Mouse (Mus musculus): ENCODE measurements around the gene Aanat. TPM values are rescaled to one million over a fixed set of nuclear protein-coding genes. Genes with fewer than 3 reads are reported as not detected.
A peak's percentile ranks its signal among the peaks of the same experiment; 100 is the strongest.

The Aanat gene
- polyA plus RNA-seq, 1 experiment from 2014 or later: not detected

DNA sequence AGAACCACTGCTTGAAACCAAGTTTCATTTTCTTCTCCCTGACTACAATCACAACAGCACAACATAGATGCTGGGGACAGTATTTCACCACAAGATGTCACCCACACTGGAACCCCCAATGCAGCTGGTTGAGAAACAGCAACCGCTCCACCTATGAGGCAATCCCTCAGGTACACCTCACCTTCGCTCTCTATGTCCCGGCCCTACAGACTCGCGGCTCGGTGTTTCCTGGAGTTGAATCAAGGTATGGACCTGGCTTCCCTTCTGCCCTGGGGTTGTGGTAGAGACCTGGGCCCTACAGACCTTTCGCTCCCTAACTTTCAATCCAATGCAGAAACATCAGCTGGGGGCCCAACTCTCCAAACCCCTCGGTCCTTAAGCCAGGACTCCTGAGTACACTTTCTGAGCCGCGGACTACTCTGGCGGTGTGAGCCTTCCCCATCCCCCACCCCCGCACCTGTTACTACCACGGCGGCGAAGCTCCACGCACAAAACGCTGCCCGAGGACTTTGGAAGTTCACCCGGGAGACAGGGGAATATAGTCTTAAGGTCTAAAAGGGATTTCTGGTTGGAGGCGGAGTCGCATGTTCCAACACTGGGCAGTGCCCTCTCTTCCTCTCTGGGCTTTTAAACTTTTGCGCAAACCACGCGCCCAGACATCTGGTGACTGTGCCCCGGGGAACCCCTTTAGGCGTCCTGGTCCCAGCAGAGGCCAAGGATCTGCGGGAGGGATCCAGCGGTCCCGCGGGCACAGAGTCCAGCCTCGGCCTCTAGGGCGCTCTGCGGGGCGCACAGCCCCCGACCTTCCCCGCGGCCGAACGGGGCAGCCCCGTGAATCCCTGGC, 37.3 kb downstream of the Aanat start:
- Histone ChIP-seq H3K9ac (ENCODE audit: low read depth, low read length) (peak overlapping the region; percentile 83), H3K27ac (peak overlapping the region; percentile 64), H3K4me1 (replicated peaks; ENCODE audit: insufficient read depth, low read length) (peaks cover 41% of the 10 kb centered on the region), H3K27me3 (ENCODE audit: insufficient read depth, low read length) (no peaks in the 10 kb centered on the region), H3K9me3 (replicated peaks; ENCODE audit: low read length) (no peaks in the 10 kb centered on the region), H3K4me2 (ENCODE audit: low read length) (peak overlapping the region; percentile 95), H3K4me3 (replicated peaks; ENCODE audit: low read depth, low read length) (peak overlapping the region; percentile 81), H3K36me3 (ENCODE audit: insufficient read depth, low read length) (no peaks in the 10 kb centered on the region)
- ATAC-seq (replicated peaks; ENCODE audit: low FRiP score, low read depth): peak; percentile 22; the same call in 1 of the 2 replicates
- WGBS: 8% methylated on average over 40 of the region's 40 CpGs
- TF ChIP-seq CTCF (IDR thresholded peaks at IDR 0.05; ENCODE audit: low read depth): no peak; the same call in none of the 2 replicates
- DNase-seq (ENCODE audit: low spot score): no peak

DNA sequence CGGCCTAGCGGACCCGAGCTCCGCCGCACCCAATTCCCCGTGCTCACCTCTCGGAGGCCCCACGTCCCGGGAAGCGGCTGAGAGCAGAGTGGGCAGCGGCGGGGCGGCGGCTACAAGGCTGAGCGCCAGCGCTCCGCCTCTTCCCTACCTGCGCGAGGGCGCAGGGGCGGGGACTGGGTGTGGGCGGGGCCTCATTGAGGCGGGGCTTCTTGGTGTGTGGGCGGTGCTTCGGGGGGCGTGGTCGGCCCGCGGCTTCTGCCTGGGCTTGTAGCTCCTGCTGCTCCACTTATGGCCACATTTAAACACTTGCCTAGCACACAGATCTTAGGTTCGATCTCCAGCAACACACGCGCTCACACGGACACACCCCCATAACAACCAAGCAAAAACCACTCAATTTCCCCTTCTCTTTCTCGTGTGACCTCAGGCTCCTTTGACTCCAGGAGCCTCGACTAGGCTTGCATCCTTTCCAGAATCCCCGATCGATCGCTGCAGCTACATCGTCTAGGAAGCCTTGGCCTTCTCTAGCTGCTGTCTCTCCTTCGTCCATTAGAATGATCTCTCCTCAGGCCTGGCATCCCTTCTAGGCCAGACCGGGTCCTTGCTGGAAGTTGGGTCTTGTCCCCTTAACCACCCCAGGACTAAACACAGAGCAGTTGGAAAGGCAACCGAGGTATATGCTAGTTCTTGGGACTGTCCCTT, 38.0 kb downstream of the Aanat start:
- Histone ChIP-seq H3K36me3 (ENCODE audit: insufficient read depth, low read length) (no peaks in the 10 kb centered on the region), H3K4me2 (ENCODE audit: low read length) (peak overlapping the region; percentile 95), H3K27ac (peak overlapping the region; percentile 64), H3K27me3 (ENCODE audit: insufficient read depth, low read length) (no peaks in the 10 kb centered on the region), H3K9me3 (replicated peaks; ENCODE audit: low read length) (no peaks in the 10 kb centered on the region), H3K9ac (ENCODE audit: low read depth, low read length) (peak overlapping the region; percentile 83), H3K4me3 (replicated peaks; ENCODE audit: low read depth, low read length) (peak overlapping the region; percentile 81), H3K4me1 (replicated peaks; ENCODE audit: insufficient read depth, low read length) (peaks cover 36% of the 10 kb centered on the region)
- WGBS: 14% methylated on average over 36 of the region's 42 CpGs
- no peak for TF ChIP-seq CTCF (IDR thresholded peaks at IDR 0.05; ENCODE audit: low read depth)
- ATAC-seq (replicated peaks; ENCODE audit: low FRiP score, low read depth): peak; percentile 40
- DNase-seq (ENCODE audit: low spot score): peak; percentile 70

DNA sequence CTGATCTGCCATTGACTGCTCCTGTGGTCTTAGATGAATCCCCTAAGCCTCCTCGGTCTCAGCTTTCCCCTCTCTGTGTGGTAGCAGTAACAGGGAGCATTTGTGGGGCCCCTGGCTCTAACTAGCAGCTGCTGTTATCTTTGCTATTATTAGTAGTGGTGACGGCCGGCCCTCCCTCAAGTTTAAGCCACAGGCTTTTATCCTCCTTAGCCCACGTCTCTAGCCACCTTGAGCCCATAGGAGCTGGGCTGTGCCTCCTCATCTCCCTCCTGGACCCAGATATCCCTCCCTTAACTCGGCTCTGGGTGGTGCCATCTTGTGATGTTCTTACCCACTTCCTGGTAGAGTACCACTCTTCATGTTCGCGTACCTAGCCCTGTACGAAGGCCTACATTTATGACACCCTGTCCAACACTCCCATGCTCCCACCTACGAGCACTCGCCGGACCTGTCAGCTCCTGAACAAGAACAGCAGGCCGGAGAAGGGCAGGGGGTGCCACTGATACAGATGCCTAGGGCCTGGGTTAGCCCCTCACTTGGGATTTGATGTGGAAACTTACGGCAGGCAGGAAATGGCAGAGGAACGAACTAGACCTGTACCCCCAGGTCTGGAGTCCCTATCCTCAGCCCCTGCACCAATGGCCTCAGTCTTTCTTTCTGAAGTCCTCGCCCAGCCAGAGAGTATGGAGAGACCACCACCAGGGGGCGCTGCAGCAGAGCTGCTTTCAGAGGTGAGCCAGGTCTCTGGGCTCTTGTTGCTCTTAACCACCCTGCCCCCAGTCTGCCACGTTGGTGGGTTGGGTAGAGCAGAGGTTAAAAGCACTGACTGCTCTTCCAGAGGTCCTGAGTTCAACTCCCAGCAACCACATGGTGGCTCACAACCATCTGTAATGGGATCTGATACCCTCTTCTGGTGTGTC, 39.1 kb downstream of the Aanat start:
- Histone ChIP-seq H3K27ac (no peak overlapping the region), H3K9me3 (replicated peaks; ENCODE audit: low read length) (no peaks in the 10 kb centered on the region), H3K4me3 (replicated peaks; ENCODE audit: low read depth, low read length) (no peak overlapping the region), H3K4me1 (replicated peaks; ENCODE audit: insufficient read depth, low read length) (peaks cover 29% of the 10 kb centered on the region), H3K36me3 (ENCODE audit: insufficient read depth, low read length) (no peaks in the 10 kb centered on the region), H3K4me2 (ENCODE audit: low read length) (no peak overlapping the region), H3K27me3 (ENCODE audit: insufficient read depth, low read length) (no peaks in the 10 kb centered on the region), H3K9ac (ENCODE audit: low read depth, low read length) (no peak overlapping the region)
- 81% methylated on average over 17 of the region's 17 CpGs for WGBS
- peak; percentile 71 for TF ChIP-seq CTCF (IDR thresholded peaks at IDR 0.05; ENCODE audit: low read depth)
- no peak for DNase-seq (ENCODE audit: low spot score)
- no peak for ATAC-seq (replicated peaks; ENCODE audit: low FRiP score, low read depth)

DNA sequence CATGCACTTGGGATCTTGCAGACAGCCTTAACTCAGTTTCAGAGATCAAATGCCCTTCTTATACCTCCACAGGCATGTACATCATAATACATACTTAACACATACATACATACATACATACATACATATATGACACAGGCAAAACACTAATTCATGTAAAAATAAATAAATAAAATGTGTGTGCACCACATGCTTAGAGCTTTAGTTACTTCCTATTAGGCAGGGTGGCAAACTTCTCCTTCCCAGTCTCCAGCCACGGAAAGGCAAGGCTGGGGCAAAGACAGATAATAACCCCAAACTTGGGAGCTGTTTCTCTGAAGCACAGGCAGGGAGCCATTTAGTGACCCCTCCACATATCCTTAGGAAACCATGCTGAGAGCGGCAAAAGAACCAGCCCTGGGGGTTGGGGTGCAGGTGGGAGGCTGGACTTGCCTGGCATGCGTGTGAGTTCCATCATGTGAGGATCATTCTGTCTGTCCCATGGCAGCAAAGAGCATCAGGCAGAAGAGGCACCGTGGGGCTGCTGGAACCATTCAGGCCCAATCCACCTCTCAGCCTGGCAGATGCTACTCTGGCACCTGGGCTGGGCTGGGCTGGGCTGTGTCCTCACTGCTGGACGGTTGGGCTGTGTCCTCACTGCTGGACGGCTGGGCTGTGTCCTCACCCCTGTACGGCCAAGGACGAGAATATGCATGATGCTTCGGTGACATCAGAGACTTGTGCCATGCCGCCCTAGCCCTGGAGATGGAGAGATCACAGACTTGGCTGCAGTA, 40.3 kb downstream of the Aanat start, which contains the start of gene Rhbdf2:
Rhbdf2 (minus strand) TSS at position 721 of the 773 bp plus-strand sequence.
- DNase-seq (ENCODE audit: low spot score) (no peak), ATAC-seq (replicated peaks; ENCODE audit: low FRiP score, low read depth) (no peak)
- TF ChIP-seq CTCF (IDR thresholded peaks at IDR 0.05; ENCODE audit: low read depth): no peak
- no peak within 1 kb of the TSS for H3K4me3 ChIP-seq (replicated peaks; ENCODE audit: low read depth, low read length)
- H3K4me1 ChIP-seq (replicated peaks; ENCODE audit: insufficient read depth, low read length): peaks cover 18% of the 10 kb centered on the region
- H3K36me3 ChIP-seq (ENCODE audit: insufficient read depth, low read length): no peaks in the 10 kb centered on the region
- 72% methylated on average over 10 of the region's 10 CpGs for WGBS
- no peaks in the 10 kb centered on the region for H3K9me3 ChIP-seq (replicated peaks; ENCODE audit: low read length)
- H3K27ac ChIP-seq: no peak within 1 kb of the TSS
- no peak within 1 kb of the TSS for H3K9ac ChIP-seq (ENCODE audit: low read depth, low read length)
- H3K27me3 ChIP-seq (ENCODE audit: insufficient read depth, low read length): no peaks in the 10 kb centered on the region
- no peak within 1 kb of the TSS for H3K4me2 ChIP-seq (ENCODE audit: low read length)

DNA sequence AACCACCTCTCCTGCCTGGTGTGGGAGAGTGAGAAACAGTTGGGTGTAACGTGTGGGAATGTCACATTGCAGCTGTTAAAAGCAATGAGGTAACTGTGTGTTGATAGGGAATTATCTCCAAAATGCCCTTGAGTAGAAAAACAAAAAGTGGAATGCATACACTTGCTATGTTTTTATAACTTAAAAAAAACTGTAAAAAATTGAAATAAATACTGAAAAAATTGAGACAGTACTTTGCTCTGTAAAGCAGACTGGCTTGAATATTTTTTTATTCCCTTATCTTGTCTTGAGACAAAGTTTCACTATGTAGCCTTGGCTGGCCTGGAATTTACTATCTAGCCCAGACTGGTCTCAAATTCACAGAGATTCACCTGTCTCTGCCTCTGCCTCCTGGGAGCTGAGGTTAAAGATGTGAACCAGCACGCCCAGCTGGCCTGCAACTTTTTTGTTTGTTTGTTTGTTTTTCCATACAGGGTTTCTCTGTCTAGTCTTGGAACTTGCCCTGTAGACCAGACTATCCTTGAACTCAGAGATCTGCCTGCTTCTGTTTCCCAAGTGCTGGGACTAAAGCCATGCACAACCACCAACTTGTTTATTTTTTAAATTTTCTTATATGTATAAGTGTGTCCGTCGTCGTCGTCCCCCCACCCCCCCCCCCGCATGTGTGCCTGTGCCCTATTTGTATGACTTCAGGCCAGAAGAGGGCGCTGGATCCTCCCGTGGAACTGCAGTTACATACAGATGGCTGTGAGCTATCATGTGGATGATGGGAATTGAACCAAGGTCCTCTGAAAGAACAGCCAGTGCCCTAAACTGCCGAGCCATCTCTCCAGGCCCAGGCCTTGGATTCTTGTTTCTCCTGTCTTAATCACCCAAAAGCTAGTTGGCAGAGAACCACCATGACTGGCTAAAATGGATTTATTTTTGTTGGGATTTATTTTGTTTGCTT, 41.1 kb downstream of the Aanat start:
- H3K9ac ChIP-seq (ENCODE audit: low read depth, low read length): no peak overlapping the region
- no peak overlapping the region for H3K27ac ChIP-seq
- 36% methylated on average over 10 of the region's 10 CpGs for WGBS
- H3K9me3 ChIP-seq (replicated peaks; ENCODE audit: low read length): no peaks in the 10 kb centered on the region
- H3K27me3 ChIP-seq (ENCODE audit: insufficient read depth, low read length): no peaks in the 10 kb centered on the region
- peaks cover 9% of the 10 kb centered on the region for H3K4me1 ChIP-seq (replicated peaks; ENCODE audit: insufficient read depth, low read length)
- ATAC-seq (replicated peaks; ENCODE audit: low FRiP score, low read depth) (no peak), DNase-seq (ENCODE audit: low spot score) (no peak)
- H3K36me3 ChIP-seq (ENCODE audit: insufficient read depth, low read length): no peaks in the 10 kb centered on the region
- TF ChIP-seq CTCF (IDR thresholded peaks at IDR 0.05; ENCODE audit: low read depth): peak; percentile 51
- no peak overlapping the region for H3K4me3 ChIP-seq (replicated peaks; ENCODE audit: low read depth, low read length)
- H3K4me2 ChIP-seq (ENCODE audit: low read length): no peak overlapping the region

Measured in kidney, postnatal 0 days (tissue).